Mouse (Mus musculus) bone marrow, adult 2 months (tissue): Measurements from ENCODE around the gene Nlgn1.

Experiments used
- CTCF ChIP-seq: fragments of 200-500 bp; IDR thresholded peaks from 2 replicates; pipeline ENCODE4 v1.5.1; 2011; ENCODE audit warnings: low read length, control low read depth; ENCODE audit not compliant: control insufficient read depth, insufficient read depth
- POLR2A ChIP-seq: fragments of 200-500 bp; IDR thresholded peaks from 2 replicates; pipeline ENCODE4 v1.6.1; 2011; ENCODE audit warnings: low read depth, mild to moderate bottlenecking, control low read depth, low read length, borderline replicate concordance; ENCODE audit not compliant: control insufficient read depth

- TF ChIP-seq CTCF (no peak), POLR2A (no peak)
Observed at GRCm38 (mm10) chr3:25447181-25447580, 885.1 kb downstream of the Nlgn1 start.
